Mouse (Mus musculus): Measurements from ENCODE around the gene Chmp6.

- no peak for TF ChIP-seq CTCF (IDR thresholded peaks at IDR 0.05; ENCODE audit: low read depth)
- TF ChIP-seq EP300 (IDR thresholded peaks at IDR 0.05; ENCODE audit: low read depth) = no peak
These were observed 6.2 kb downstream of the Chmp6 start for GRCm38 (mm10) chr11:119919432-119919831.

All from liver, embryonic 14.5 days (tissue).